Comparison of ENCODE assay signal across 27 mouse cellular contexts in genomic region chr5:15645707-15646106, GRCm38 (mm10). TPM values are rescaled to one million over a fixed set of nuclear protein-coding genes. Genes with fewer than 3 reads are reported as not detected.
A peak's percentile ranks its signal among the peaks of the same experiment; 100 is the strongest.
DNase-seq lines count a peak whose midpoint lies in the region; ATAC-seq and TF ChIP-seq lines count a peak whose summit lies in the region.
"Not testable (repeated sequence)": the region's sequence is repeated elsewhere in the genome, so short reads cannot be mapped to it uniquely, and the experiment has no call there.
"Had no signal": no experiment of that assay in that cellular context is flagged by ENCODE, and none has a peak within 500 bp of the region (broad histone marks: within the 10 kb centered on the region; RNA-seq: fewer than 3 reads in every experiment).

No protein-coding gene starts in this region.

- intact Hi-C loops in left cerebral cortex, postnatal 25 days (cut with DNase I): not testable (repeated sequence)

- not testable (repeated sequence) for H3K4me1 ChIP-seq in kidney, postnatal 0 days (replicated peaks; ENCODE audit: insufficient read depth, low read length); lung, postnatal 0 days (ENCODE audit: insufficient read depth, low read depth, low read length)

- H3K4me3 ChIP-seq in kidney, postnatal 0 days (replicated peaks; ENCODE audit: low read depth, low read length); lung, postnatal 0 days (ENCODE audit: low read depth, low read length): not testable (repeated sequence)

- not testable (repeated sequence) for H3K36me3 ChIP-seq in kidney, postnatal 0 days (ENCODE audit: insufficient read depth, low read length); lung, postnatal 0 days (ENCODE audit: insufficient read depth, low read length)

- not testable (repeated sequence) for H3K4me2 ChIP-seq in kidney, postnatal 0 days (ENCODE audit: low read length); lung, postnatal 0 days (replicated peaks; ENCODE audit: low read depth, low read length)

- H3K9me3 ChIP-seq in kidney, postnatal 0 days (replicated peaks; ENCODE audit: low read length); lung, postnatal 0 days (ENCODE audit: low read length): not testable (repeated sequence)

- H3K27ac ChIP-seq in kidney, postnatal 0 days; lung, postnatal 0 days (ENCODE audit: low read length): not testable (repeated sequence)

- H3K9ac ChIP-seq in kidney, postnatal 0 days (ENCODE audit: low read depth, low read length); lung, postnatal 0 days (replicated peaks; ENCODE audit: low read depth): not testable (repeated sequence)

- peak; percentile 41 for TF ChIP-seq CTCF in kidney, postnatal 0 days (IDR thresholded peaks at IDR 0.05; ENCODE audit: low read depth)
- 0 out of 2 replicates have a peak, but pooled peaks have one; percentile 5 for TF ChIP-seq CTCF in lung, postnatal 0 days (IDR thresholded peaks at IDR 0.05)

- DNase-seq in 3T3-L1 (ENCODE audit: low read depth, low spot score) (peak; percentile 3), MN1 (ENCODE audit: low spot score) (peak; percentile 5)
- peak; percentile 30 for DNase-seq in embryo, embryonic 10.5 days (ENCODE audit: low spot score)
- DNase-seq in gastrocnemius, postnatal 10 days: peak; percentile 3
- DNase-seq in kidney, postnatal 0 days (ENCODE audit: low spot score): peak; percentile 25
- peak; percentile 6 to 7 for DNase-seq in left cerebral cortex, postnatal 25 days (ENCODE audit: low spot score in 2 of 2)
- peak; percentile 11 for DNase-seq in lung, postnatal 0 days (ENCODE audit: low spot score)
- peak; percentile 39 for DNase-seq in retina, embryonic 14.5 days (ENCODE audit: low spot score)

- H3K27me3 ChIP-seq in kidney, postnatal 0 days (ENCODE audit: insufficient read depth, low read length); lung, postnatal 0 days (replicated peaks; ENCODE audit: insufficient read depth, low read length): not testable (repeated sequence)

- ATAC-seq in kidney, postnatal 0 days (replicated peaks; ENCODE audit: low FRiP score, low read depth); lung, postnatal 0 days: not testable (repeated sequence)

- TF ChIP-seq EP300 in lung, postnatal 0 days (IDR thresholded peaks at IDR 0.05): not testable (repeated sequence)

- 30% methylated on average over 6 of the region's 6 CpGs for WGBS in kidney, postnatal 0 days
- WGBS in lung, postnatal 0 days: 27% methylated on average over 6 of the region's 6 CpGs

RNA-seq across cellular contexts. Expression of gene 4930572O03Rik, which starts 11.2 kb away (rescaled TPM):
- not detected for total RNA-seq in gastrocnemius, postnatal 10 days (2021)
- polyA plus RNA-seq in kidney, postnatal 0 days (2015; fragmentation: Nextera tagmentation; extraction: Ambion mirVana): not detected in 2 replicates
- not detected for total RNA-seq in left cerebral cortex, postnatal 25 days (2021)
- polyA plus RNA-seq in lung, postnatal 0 days (2015; fragmentation: Nextera tagmentation; extraction: Ambion mirVana): not detected in 2 replicates
- total RNA-seq: adrenal gland, postnatal 14 days; common myeloid progenitor, adult 5-6 weeks; gastrocnemius, postnatal 36 days; heart, adult 18-20 months; heart, postnatal 4 days; left cerebral cortex, postnatal 14 days had no signal
- polyA plus RNA-seq: embryonic facial prominence, embryonic 15.5 days; forebrain, embryonic 12.5 days; heart, embryonic 12.5 days; heart, postnatal 0 days; hindbrain, embryonic 13.5 days; inflammation-experienced regulatory T-cells, adult 6 months; kidney, embryonic 15.5 days; limb, embryonic 12.5 days; liver, embryonic 12.5 days; midbrain, embryonic 16.5 days; myocyte; neural tube, embryonic 13.5 days; stomach, embryonic 16.5 days had no signal

RNA-seq across cellular contexts. Expression of gene Speer4d, which starts 26.8 kb away (rescaled TPM):
- not detected for total RNA-seq in gastrocnemius, postnatal 10 days (2021)
- not detected in 2 replicates for polyA plus RNA-seq in kidney, postnatal 0 days (2015; fragmentation: Nextera tagmentation; extraction: Ambion mirVana)
- not detected for total RNA-seq in left cerebral cortex, postnatal 25 days (2021)
- not detected in 2 replicates for polyA plus RNA-seq in lung, postnatal 0 days (2015; fragmentation: Nextera tagmentation; extraction: Ambion mirVana)
- total RNA-seq: adrenal gland, postnatal 14 days; common myeloid progenitor, adult 5-6 weeks; gastrocnemius, postnatal 36 days; heart, adult 18-20 months; heart, postnatal 4 days; left cerebral cortex, postnatal 14 days had no signal
- polyA plus RNA-seq: embryonic facial prominence, embryonic 15.5 days; forebrain, embryonic 12.5 days; heart, embryonic 12.5 days; heart, postnatal 0 days; hindbrain, embryonic 13.5 days; inflammation-experienced regulatory T-cells, adult 6 months; kidney, embryonic 15.5 days; limb, embryonic 12.5 days; liver, embryonic 12.5 days; midbrain, embryonic 16.5 days; myocyte; neural tube, embryonic 13.5 days; stomach, embryonic 16.5 days had no signal
